Mouse (Mus musculus): Measurements from ENCODE around the gene Dpy19l3. TPM values are rescaled to one million over a fixed set of nuclear protein-coding genes. Genes with fewer than 3 reads are reported as not detected.

The Dpy19l3 gene
- total and polyA plus RNA-seq, 3 experiments: 2.2 to 4.8 (median 2.6) TPM

GRCm38 (mm10) chr7:35636229-35636628, 118.0 kb downstream of the Dpy19l3 start:
- Histone ChIP-seq H3K36me3 (ENCODE audit: control insufficient read depth, insufficient read depth, low read length) (no peaks in the 10 kb centered on the region), H3K9ac (ENCODE audit: low read depth, low read length) (no peak overlapping the region), H3K79me2 (replicated peaks; ENCODE audit: control insufficient read depth, insufficient read depth, low read length) (no peaks in the 10 kb centered on the region), H3K27me3 (ENCODE audit: control insufficient read depth, insufficient read depth, low read length) (no peaks in the 10 kb centered on the region), H3K4me1 (ENCODE audit: control insufficient read depth, insufficient read depth, low read length) (no peaks in the 10 kb centered on the region), H3K4me3 (no peak overlapping the region), H3K27ac (no peak overlapping the region)
- intact Hi-C loops (cut with DNase I): loop anchor here (2.0 kb wide), 1 partner anchor 89 kb away; no protein-coding TSS in a partner anchor
- 61% methylated on average over 6 of the region's 6 CpGs for WGBS
- peak in 1 of 2 experiments; percentile 27 for DNase-seq
- TF ChIP-seq EP300 (IDR thresholded peaks at IDR 0.05; ENCODE audit: insufficient read depth, low read depth, low read length): no peak
- peak; percentile 75 for TF ChIP-seq CTCF (IDR thresholded peaks at IDR 0.05)

Other genes starting within 250 kb of the Dpy19l3 start
- under 1 TPM in 1 of 2 experiments, not detected in 1; 0.27 TPM for gene Tdrd12, start 216.7 kb downstream of the Dpy19l3 start, total RNA-seq (2021)
- gene Tdrd12, start 216.7 kb downstream of the Dpy19l3 start, polyA plus RNA-seq (2012; rRNA removed): not detected in 2 replicates
- 10 to 100 TPM; 63.9 to 73.5 TPM for gene Nudt19, start 198.2 kb downstream of the Dpy19l3 start, total RNA-seq (2021)
- gene Nudt19, start 198.2 kb downstream of the Dpy19l3 start, polyA plus RNA-seq (2012; rRNA removed): 44.1 and 59.6 TPM in 2 replicates
- gene Rgs9bp, start 168.9 kb downstream of the Dpy19l3 start, total RNA-seq (2021): under 1 TPM; 0.05 TPM
- gene Rgs9bp, start 168.9 kb downstream of the Dpy19l3 start, polyA plus RNA-seq (2012; rRNA removed): 0.06 TPM in 1 of 2 replicates, not detected in the other
- 10 to 100 TPM; 12.5 to 13.7 TPM for gene Ankrd27, start 168.2 kb downstream of the Dpy19l3 start, total RNA-seq (2021)
- 10.6 and 13.2 TPM in 2 replicates for gene Ankrd27, start 168.2 kb downstream of the Dpy19l3 start, polyA plus RNA-seq (2012; rRNA removed)
- gene Pdcd5, start 106.9 kb downstream of the Dpy19l3 start, total RNA-seq (2021): 100 to 1,000 TPM; 104 to 118 TPM
- 36.0 and 48.6 TPM in 2 replicates for gene Pdcd5, start 106.9 kb downstream of the Dpy19l3 start, polyA plus RNA-seq (2012; rRNA removed)
- 10 to 100 TPM in 1 of 2 experiments, 1 to 10 TPM in 1; 9.4 to 11.2 TPM for gene Zfp507, start 48.5 kb upstream of the Dpy19l3 start, total RNA-seq (2021)
- 3.7 and 5.7 TPM in 2 replicates for gene Zfp507, start 48.5 kb upstream of the Dpy19l3 start, polyA plus RNA-seq (2012; rRNA removed)